17 mouse cellular contexts compared by ENCODE assay signal in genomic region chr10:26770035-26770434, GRCm38 (mm10).
"Had no signal": no experiment of that assay in that cellular context is flagged by ENCODE, and none has a peak within 500 bp of the region (broad histone marks: within the 10 kb centered on the region; RNA-seq: fewer than 3 reads in every experiment).

No protein-coding gene starts in this region.

- H3K27me3 ChIP-seq: limb, embryonic 13.5 days; midbrain, embryonic 13.5 days; neural tube, embryonic 15.5 days; stomach, embryonic 15.5 days had no signal

- H3K4me3 ChIP-seq: limb, embryonic 13.5 days; midbrain, embryonic 13.5 days; myocyte; neural tube, embryonic 15.5 days; stomach, embryonic 15.5 days had no signal

- H3K9ac ChIP-seq: limb, embryonic 13.5 days; midbrain, embryonic 13.5 days; neural tube, embryonic 15.5 days; stomach, embryonic 15.5 days had no signal

- ATAC-seq: hindbrain, embryonic 16.5 days; inflammation-experienced regulatory T-cells, adult 6 months; midbrain, embryonic 13.5 days had no signal

- H3K36me3 ChIP-seq: limb, embryonic 13.5 days; midbrain, embryonic 13.5 days; neural tube, embryonic 15.5 days; stomach, embryonic 15.5 days had no signal

- H3K4me2 ChIP-seq: limb, embryonic 13.5 days; midbrain, embryonic 13.5 days; neural tube, embryonic 15.5 days; stomach, embryonic 15.5 days had no signal

- DNase-seq: kidney, adult 11 months; kidney, adult 9 months; kidney, postnatal 36 days; layer of hippocampus, adult 9-11 months; layer of hippocampus, postnatal 36 days; left cerebral cortex, postnatal 4 days; lung, adult 18-20 months; lung, postnatal 36 days; thymus, postnatal 36 days had no signal

- H3K27ac ChIP-seq: kidney, postnatal 0 days; limb, embryonic 13.5 days; midbrain, embryonic 13.5 days; neural tube, embryonic 15.5 days; stomach, embryonic 15.5 days had no signal

- H3K9me3 ChIP-seq: limb, embryonic 13.5 days; midbrain, embryonic 13.5 days; neural tube, embryonic 15.5 days; stomach, embryonic 15.5 days had no signal
